Mouse (Mus musculus) heart, embryonic 15.5 days (tissue): ENCODE measurements around the gene Igfbp1. TPM values are rescaled to one million over a fixed set of nuclear protein-coding genes. Genes with fewer than 3 reads are reported as not detected.
A peak's percentile ranks its signal among the peaks of the same experiment; 100 is the strongest.

ENCODE experiments used
- ATAC-seq: fragments of 200-750 bp; cut with Nextera tagmentation; replicated peaks from 2 replicates; pipeline ENCODE4 v1.8.0; 2017; ENCODE audit warnings: low read depth, moderate TSS enrichment; ENCODE audit not compliant: insufficient number of reproducible peaks, insufficient read depth, low FRiP score
- H3K27ac ChIP-seq: fragments of 300-500 bp; sonication (generic); 2 replicates; pipeline ENCODE4 v1.5.1; 2015; ENCODE audit warnings: mild to moderate bottlenecking, inconsistent platforms
- H3K27me3 ChIP-seq: fragments of 300-500 bp; sonication (generic); 2 replicates; pipeline ENCODE4 v1.6.1; 2015; ENCODE audit warnings: inconsistent platforms
- H3K36me3 ChIP-seq: fragments of 300-500 bp; sonication (generic); 2 replicates; pipeline ENCODE4 v1.6.1; 2015; ENCODE audit warnings: mild to moderate bottlenecking, inconsistent platforms
- H3K4me1 ChIP-seq: fragments of 300-500 bp; sonication (generic); replicated peaks from 2 replicates; pipeline ENCODE4 v1.6.1; 2015; ENCODE audit warnings: inconsistent platforms
- H3K4me2 ChIP-seq: fragments of 300-500 bp; sonication (generic); 2 replicates; pipeline ENCODE4 v1.6.1; 2015; ENCODE audit warnings: inconsistent platforms, mild to moderate bottlenecking, moderate library complexity
- H3K4me3 ChIP-seq: fragments of 300-500 bp; sonication (generic); 2 replicates; pipeline ENCODE4 v1.5.1; 2015; ENCODE audit warnings: mild to moderate bottlenecking, inconsistent platforms
- H3K9ac ChIP-seq: fragments of 300-500 bp; sonication (generic); 2 replicates; pipeline ENCODE4 v1.6.1; 2015; ENCODE audit warnings: mild to moderate bottlenecking, inconsistent platforms
- H3K9me3 ChIP-seq: fragments of 300-500 bp; sonication (generic); replicated peaks from 2 replicates; pipeline ENCODE4 v1.6.1; 2016; ENCODE audit warnings: inconsistent platforms
- WGBS: fragments of 180-500 bp; shearing (Covaris S2); methylation state at CpG from one replicate; pipeline ENCODE4 v1.1.7; 2015; ENCODE audit warnings: mixed read lengths; 5-methylcytosine and 5-hydroxymethylcytosine counted together
- polyA plus RNA-seq: library from polyadenylated mRNA; unstranded; fragments of >200 nt; fragmentation: Nextera tagmentation; extraction: Ambion mirVana; gene quantifications from 2 replicates; pipeline ENCODE4 v1.2.1, GENCODE M21; 2015

Igfbp1 gene
- polyA plus RNA-seq, 1 experiment from 2014 or later, result 0.34 TPM

DNA sequence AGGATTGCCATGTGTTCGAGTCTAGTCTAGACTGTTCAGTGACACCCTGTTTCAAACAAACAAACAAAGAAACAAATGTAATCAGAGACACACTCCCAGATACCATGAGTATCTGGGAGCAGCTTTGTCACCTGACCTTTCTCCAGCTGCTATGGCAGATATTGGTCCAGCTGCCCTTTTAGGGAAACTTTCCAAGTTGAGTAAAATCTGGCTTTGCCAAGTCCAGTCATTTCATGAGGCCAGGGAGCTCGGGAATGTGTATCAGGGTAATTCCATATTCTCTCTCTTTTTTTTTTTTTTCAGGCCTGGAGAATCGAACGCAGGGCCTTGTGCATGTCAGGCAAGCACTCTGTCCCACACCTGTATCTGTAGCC, 2.3 kb upstream of the Igfbp1 start:
- H3K9me3 ChIP-seq, result no peaks in the 10 kb centered on the region
- H3K4me2 ChIP-seq, result no peak overlapping the region
- H3K36me3 ChIP-seq, result no peaks in the 10 kb centered on the region
- no peaks in the 10 kb centered on the region for H3K27me3 ChIP-seq
- H3K27ac ChIP-seq, result no peak overlapping the region
- 77% methylated on average over 4 of the region's 4 CpGs for WGBS
- H3K4me1 ChIP-seq, result peaks cover 8% of the 10 kb centered on the region
- no peak overlapping the region for H3K9ac ChIP-seq
- no peak for ATAC-seq
- H3K4me3 ChIP-seq, result no peak overlapping the region

DNA sequence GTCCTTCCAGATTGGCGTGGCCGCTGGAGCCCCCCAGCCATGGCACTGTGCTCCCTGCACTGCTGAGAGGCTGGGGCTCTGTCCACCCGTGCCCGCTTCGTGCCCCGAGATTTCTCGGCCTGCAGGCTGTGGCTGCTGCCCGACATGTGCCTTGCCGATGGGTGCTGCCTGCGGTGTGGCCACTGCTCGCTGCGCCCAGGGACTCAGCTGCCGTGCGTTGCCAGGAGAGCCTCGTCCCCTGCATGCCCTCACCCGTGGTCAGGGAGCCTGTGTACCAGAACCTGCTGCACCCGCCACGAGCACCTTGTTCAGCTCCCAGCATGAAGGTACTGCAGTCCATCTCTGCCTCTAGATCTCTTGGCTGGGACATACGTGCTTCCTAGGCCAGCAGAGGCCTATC, 424 bp downstream of the Igfbp1 start:
- Histone ChIP-seq H3K4me1 (no peaks in the 10 kb centered on the region), H3K27me3 (no peaks in the 10 kb centered on the region), H3K27ac (no peak overlapping the region), H3K4me2 (no peak overlapping the region), H3K9me3 (no peaks in the 10 kb centered on the region), H3K9ac (no peak overlapping the region), H3K36me3 (no peaks in the 10 kb centered on the region), H3K4me3 (no peak overlapping the region)
- ATAC-seq, result no peak
- WGBS, result 92% methylated on average over 19 of the region's 19 CpGs

DNA sequence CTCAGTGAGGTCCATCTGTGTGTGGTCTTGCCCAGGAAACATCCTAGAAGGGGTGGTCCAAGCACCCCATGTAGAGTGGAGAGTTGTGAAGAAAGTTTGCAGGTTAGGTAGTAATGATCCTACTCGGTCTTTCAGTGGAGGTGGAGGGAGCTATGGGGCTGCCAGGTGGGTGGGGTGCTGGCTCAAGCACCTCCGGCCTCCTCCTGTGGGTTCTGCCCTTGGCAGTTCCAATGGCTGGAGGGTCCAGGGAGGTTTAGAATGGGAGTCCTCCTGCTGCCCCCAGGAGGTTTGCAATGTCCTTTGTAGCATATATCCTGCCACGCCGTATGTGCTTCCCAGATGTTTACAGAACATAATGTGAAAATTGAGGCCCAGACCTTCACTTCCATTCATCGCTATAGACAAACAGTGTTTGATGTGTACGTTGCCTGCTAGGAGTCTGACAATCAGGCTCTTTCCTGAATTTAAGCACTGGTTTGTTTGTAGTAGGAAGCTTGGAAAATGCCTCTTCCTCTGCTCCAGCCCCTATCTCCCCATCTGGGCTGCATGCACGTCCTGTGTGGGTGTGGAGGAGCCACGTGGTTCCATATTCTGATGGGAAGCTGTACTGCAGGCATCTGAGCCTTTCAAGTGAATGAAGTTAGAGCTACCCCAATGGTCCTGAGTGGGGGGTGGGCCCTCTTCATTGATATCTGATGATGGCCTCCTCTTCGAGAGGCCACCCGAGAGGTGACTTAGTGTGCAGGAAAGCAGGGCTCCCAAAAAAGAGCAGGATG, 1.1 kb downstream of the Igfbp1 start:
- Histone ChIP-seq H3K9me3 (no peaks in the 10 kb centered on the region), H3K4me3 (no peak overlapping the region), H3K4me1 (no peaks in the 10 kb centered on the region), H3K36me3 (no peaks in the 10 kb centered on the region), H3K27ac (peak overlapping the region; percentile 17; the same call in 1 of the 2 replicates), H3K27me3 (no peaks in the 10 kb centered on the region), H3K9ac (no peak overlapping the region), H3K4me2 (no peak overlapping the region)
- no peak; the same call in 1 of the 2 replicates for ATAC-seq
- 63% methylated on average over 10 of the region's 10 CpGs for WGBS

DNA sequence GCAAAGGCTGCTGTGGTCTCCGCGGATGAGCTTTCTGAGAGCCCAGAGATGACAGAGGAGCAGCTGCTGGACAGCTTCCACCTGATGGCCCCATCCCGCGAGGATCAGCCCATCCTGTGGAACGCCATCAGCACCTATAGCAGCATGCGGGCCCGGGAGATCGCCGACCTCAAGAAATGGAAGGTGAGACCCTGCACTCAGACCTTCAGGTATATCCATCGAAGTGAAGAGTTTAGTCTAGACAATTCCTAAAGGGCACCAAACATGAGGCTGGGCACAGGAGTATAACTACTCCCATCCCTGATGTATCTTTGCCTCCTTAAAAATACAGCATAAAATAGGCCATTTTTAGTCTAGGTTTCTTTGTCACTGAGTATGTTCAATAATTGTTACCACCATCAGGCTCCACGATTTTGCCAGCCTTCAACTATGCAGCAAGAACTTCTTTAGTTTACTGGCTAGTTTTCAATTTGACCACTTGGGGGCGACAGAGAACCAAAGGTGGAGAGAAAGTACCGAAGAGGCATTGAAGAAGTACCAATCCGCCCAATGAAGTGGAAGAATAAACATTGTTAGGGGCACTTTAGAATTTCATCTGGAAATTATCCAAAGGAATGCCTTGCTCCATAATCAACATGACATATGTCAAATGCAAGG, 2.3 kb downstream of the Igfbp1 start:
- 49% methylated on average over 14 of the region's 14 CpGs for WGBS
- Histone ChIP-seq H3K4me2 (no peak overlapping the region), H3K27ac (no peak overlapping the region), H3K4me3 (no peak overlapping the region), H3K36me3 (no peaks in the 10 kb centered on the region), H3K4me1 (no peaks in the 10 kb centered on the region), H3K9ac (no peak overlapping the region), H3K27me3 (no peaks in the 10 kb centered on the region), H3K9me3 (no peaks in the 10 kb centered on the region)
- no peak for ATAC-seq

DNA sequence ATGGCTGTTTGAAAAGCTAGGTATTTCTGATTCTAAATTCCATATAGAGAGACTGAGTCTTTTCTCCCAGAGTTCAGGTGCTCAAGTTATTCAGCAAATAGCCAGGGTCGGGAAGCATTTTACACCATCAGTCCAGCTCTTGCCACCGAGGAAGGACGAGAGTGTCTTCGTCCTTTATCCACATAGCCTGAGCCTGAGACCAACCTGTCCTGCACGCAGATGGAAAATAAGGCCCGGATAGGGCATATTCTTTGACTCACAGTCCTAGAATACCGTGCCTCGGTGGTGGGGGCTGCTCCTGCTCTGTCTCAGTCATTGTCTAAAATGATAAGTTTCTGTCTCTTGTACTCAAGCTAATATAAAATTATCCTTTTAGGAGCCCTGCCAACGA, 2.8 kb downstream of the Igfbp1 start:
- H3K27ac ChIP-seq, result no peak overlapping the region
- ATAC-seq, result no peak
- H3K36me3 ChIP-seq, result no peaks in the 10 kb centered on the region
- H3K9ac ChIP-seq, result no peak overlapping the region
- H3K9me3 ChIP-seq, result no peaks in the 10 kb centered on the region
- H3K27me3 ChIP-seq, result no peaks in the 10 kb centered on the region
- no peaks in the 10 kb centered on the region for H3K4me1 ChIP-seq
- WGBS, result 66% methylated on average over 9 of the region's 9 CpGs
- no peak overlapping the region for H3K4me3 ChIP-seq
- no peak overlapping the region for H3K4me2 ChIP-seq

DNA sequence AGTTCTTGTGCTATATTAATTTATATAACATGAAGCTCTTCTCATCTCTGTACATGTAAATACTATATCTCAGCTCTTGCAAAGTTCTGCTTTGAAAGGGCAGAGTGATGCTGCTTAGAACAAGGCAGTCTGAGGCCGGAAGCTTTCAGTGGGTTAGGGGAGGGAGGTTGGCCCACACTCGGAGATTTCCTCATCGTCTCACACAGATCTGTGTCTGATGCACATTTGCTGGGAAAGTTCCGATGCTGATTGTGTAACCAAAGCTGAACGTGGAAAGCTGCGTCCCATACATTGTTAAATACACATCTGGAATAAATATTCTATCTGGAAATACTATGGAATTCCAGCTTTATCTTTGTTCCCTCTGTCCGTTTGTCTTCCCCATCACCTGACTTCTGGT, 4.6 kb downstream of the Igfbp1 start:
- H3K4me2 ChIP-seq, result no peak overlapping the region

DNA sequence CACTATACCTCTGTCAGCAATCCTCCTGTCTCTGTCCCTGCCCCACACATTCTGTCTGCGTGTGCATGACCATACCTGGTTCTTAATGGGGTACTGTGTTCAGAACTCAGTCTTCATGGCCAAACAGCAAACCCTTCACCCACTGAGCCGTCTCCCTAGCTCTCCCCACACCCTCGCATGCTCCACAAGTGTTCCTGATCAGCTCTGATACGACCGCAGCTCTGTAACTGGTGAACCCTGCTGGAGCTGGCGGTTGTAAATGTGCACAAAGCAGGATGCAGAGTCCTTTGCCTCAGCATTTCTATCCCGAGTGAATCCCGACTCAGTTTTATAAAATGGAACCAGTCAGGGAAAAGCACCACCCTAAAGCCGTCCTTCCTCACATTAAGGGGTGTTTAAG, 6.3 kb downstream of the Igfbp1 start:
- no peak for ATAC-seq
- no peak overlapping the region for H3K4me3 ChIP-seq
- no peak overlapping the region for H3K4me2 ChIP-seq
- no peaks in the 10 kb centered on the region for H3K27me3 ChIP-seq
- no peaks in the 10 kb centered on the region for H3K4me1 ChIP-seq
- H3K9ac ChIP-seq, result no peak overlapping the region
- no peaks in the 10 kb centered on the region for H3K9me3 ChIP-seq
- no peaks in the 10 kb centered on the region for H3K36me3 ChIP-seq
- no peak overlapping the region for H3K27ac ChIP-seq
- 81% methylated on average over 9 of the region's 9 CpGs for WGBS

More for the DNA sequence above, 4.6 kb downstream of the Igfbp1 start:
- Histone ChIP-seq H3K36me3 (no peaks in the 10 kb centered on the region), H3K27ac (no peak overlapping the region), H3K4me3 (no peak overlapping the region), H3K9ac (no peak overlapping the region), H3K4me1 (no peaks in the 10 kb centered on the region), H3K27me3 (no peaks in the 10 kb centered on the region), H3K9me3 (no peaks in the 10 kb centered on the region)
- WGBS, result 70% methylated on average over 7 of the region's 7 CpGs
- no peak for ATAC-seq

DNA sequence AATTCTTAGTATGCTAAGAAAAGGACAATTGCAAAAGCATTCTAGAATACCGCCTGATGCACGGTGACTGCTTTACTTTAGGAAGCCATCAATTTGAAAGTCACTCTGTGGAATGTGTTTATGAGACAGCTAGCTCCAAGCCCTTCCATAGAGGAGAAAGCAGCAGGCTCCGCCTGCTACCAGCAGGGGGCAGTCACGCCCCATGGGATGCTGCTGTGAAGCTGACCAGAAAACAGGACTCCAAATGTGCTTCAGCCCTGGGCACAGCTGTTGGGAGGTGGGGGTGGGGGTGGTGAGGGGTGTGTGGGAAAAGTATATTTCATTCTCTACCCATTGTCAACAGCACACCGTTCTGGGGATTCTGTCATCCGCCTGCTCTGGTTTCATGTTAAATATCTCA, 12.8 kb downstream of the Igfbp1 start:
- ATAC-seq, result no peak

DNA sequence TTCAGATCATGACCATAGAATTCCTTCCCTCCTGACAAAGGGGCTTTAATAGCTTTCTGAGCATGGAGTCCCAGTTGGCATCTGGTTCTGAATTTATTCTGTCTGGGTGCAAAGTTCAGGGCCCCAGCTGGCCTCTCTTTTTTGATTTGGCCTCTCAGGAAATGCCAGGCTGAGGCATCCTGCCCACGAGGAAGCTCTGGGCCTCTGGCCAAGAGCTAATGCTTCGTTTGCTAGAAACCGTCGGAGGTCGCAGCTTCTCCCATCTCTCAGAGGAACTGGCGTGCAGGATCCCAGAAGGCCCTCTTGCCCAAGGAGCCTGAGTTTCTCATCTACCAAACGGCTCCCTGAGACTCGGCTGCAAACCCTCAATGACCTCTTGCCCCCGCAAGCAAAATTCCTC, 13.6 kb downstream of the Igfbp1 start:
- 19% methylated on average over 9 of the region's 9 CpGs for WGBS
- H3K4me1 ChIP-seq, result peaks cover 43% of the 10 kb centered on the region
- H3K9ac ChIP-seq, result no peak overlapping the region
- no peaks in the 10 kb centered on the region for H3K9me3 ChIP-seq
- H3K36me3 ChIP-seq, result no peaks in the 10 kb centered on the region
- ATAC-seq, result no peak
- no peak overlapping the region for H3K4me3 ChIP-seq
- peaks cover 39% of the 10 kb centered on the region for H3K27me3 ChIP-seq
- peak overlapping the region; percentile 20; the same call in 1 of the 2 replicates for H3K4me2 ChIP-seq
- no peak overlapping the region for H3K27ac ChIP-seq

More for the DNA sequence above, 12.8 kb downstream of the Igfbp1 start:
- WGBS, result 18% methylated on average over 6 of the region's 6 CpGs
- peaks cover 40% of the 10 kb centered on the region for H3K4me1 ChIP-seq
- H3K4me2 ChIP-seq, result no peak overlapping the region
- no peaks in the 10 kb centered on the region for H3K9me3 ChIP-seq
- H3K4me3 ChIP-seq, result no peak overlapping the region
- no peak overlapping the region for H3K27ac ChIP-seq
- no peaks in the 10 kb centered on the region for H3K36me3 ChIP-seq
- peaks cover 39% of the 10 kb centered on the region for H3K27me3 ChIP-seq
- no peak overlapping the region for H3K9ac ChIP-seq

DNA sequence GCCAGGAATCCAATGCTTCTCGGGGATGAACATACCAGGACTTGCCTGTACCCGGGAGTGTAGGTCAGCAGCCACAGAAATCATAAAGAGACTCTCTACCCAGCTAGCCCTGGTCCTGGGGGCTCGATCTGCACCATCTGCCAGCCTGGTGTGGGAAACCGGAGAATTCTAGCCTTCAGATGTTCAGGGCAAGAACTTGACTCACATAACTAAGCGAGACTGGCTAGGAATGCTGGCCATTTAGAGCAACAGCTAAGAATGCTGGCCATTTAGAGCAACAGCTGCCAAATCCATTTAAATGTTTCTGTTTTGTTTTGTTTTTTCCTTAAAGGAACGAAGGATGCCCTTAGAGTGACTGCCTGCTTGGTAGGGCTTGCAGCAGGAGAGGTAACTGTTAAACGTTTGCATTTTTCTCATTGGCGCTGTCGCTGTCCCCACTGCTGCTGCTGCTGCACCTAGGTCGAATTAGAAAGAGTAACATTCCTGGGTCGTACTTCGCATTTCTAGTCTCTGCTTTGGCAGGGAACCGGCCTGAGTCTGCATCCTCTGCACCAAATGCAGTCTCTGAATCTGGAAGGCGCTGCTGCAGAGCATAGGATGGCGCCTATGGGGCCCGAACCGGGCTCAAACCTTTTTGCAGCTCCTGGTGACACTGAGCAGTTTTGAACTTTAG, 14.7 kb downstream of the Igfbp1 start:
- peaks cover 39% of the 10 kb centered on the region for H3K27me3 ChIP-seq
- H3K9me3 ChIP-seq, result no peaks in the 10 kb centered on the region
- H3K9ac ChIP-seq, result 0 out of 2 replicates have a peak overlapping the region, but pooled peaks have one; percentile 33
- peak overlapping the region; percentile 69 for H3K4me3 ChIP-seq
- H3K36me3 ChIP-seq, result no peaks in the 10 kb centered on the region
- ATAC-seq, result no peak
- peaks cover 46% of the 10 kb centered on the region for H3K4me1 ChIP-seq
- no peak overlapping the region for H3K27ac ChIP-seq
- WGBS, result 16% methylated on average over 17 of the region's 17 CpGs
- H3K4me2 ChIP-seq, result peak overlapping the region; percentile 98

DNA sequence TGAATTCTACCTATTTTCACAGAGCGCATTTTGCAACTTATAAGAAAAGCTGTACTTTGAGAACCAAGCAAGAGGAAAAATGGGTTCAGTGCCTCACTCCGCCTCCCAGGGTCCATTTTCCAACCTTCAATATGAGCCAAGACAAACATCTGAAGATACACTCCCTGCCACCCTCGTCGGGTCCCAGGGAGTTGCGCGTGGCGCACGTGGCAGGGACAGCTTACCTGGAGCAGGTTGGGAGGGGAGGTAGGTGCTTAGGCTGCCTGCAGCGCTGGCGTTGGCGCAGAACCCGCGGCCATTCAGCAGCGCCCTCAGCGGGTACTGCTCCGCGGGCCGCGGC, 15.5 kb downstream of the Igfbp1 start:
- no peaks in the 10 kb centered on the region for H3K9me3 ChIP-seq
- H3K36me3 ChIP-seq, result no peaks in the 10 kb centered on the region
- ATAC-seq, result no peak
- H3K27ac ChIP-seq, result no peak overlapping the region
- peak overlapping the region; percentile 69 for H3K4me3 ChIP-seq
- peaks cover 39% of the 10 kb centered on the region for H3K27me3 ChIP-seq
- WGBS, result 3% methylated on average over 19 of the region's 19 CpGs
- H3K9ac ChIP-seq, result peak overlapping the region; percentile 54
- H3K4me2 ChIP-seq, result peak overlapping the region; percentile 98
- H3K4me1 ChIP-seq, result peaks cover 46% of the 10 kb centered on the region
